Mouse (Mus musculus): Measurements from ENCODE around the gene Nav2. TPM values are rescaled to one million over a fixed set of nuclear protein-coding genes. Genes with fewer than 3 reads are reported as not detected.

The Nav2 gene
- total RNA-seq, 1 experiment from 2014 or later = 2.0 TPM

DNA sequence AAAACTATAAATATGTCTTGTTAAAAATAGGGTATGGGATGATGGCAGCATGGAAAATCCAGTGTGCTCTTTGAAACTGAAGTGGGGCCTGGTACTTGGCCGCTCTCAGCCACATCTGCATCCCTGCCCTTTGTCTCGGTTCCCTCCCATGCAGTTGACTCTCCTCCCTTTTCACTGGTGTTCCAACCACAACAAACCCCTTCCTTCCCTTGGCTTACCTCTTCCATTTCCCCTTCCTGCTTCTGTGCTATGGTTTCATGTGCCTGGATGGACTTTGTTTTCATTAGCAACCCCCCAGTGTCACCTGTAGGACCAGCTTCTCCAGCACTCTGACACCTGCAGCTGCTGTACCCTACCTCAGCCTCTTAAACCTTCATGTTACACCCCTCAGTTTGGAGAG lies 578.8 kb downstream of the Nav2 start:
- ATAC-seq (replicated peaks; ENCODE audit: insufficient number of reproducible peaks, low FRiP score, low TSS enrichment, poor library complexity, severe bottlenecking) = no peak

DNA sequence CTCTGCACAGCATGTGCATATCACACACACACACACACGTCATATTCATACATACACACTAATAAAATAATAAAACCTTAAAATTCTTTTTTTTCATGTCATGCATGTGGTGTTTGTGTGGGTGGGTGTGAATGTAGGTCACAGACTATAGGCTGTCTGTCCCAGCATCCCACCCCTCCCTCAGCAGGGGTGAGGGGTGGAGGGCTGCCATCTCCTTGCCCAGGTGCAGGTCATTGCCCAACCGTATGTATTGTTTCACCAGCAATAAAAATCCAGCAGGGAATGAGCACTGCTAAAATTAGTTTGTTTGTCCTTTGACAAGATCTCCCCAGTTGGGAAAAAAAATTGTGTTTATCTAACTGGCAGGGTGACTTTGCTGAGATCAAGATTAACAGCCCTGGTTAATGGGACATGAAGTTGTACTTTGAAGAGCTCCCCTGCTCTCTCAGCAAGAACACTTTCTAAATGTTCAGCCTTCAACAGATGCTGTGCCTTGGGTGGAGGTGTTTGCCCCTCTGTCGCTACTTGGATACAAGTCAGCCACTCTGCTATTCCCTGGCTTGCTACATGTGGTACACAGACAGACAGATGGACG lies 580.1 kb downstream of the Nav2 start:
- ATAC-seq (replicated peaks; ENCODE audit: insufficient number of reproducible peaks, low FRiP score, low TSS enrichment, poor library complexity, severe bottlenecking) = no peak

GRCm38 (mm10) chr7:49490814-49491213 lies 582.3 kb downstream of the Nav2 start:
- ATAC-seq (replicated peaks; ENCODE audit: insufficient number of reproducible peaks, low FRiP score, low TSS enrichment, poor library complexity, severe bottlenecking) = no peak

- no peak for ATAC-seq (replicated peaks; ENCODE audit: insufficient number of reproducible peaks, low FRiP score, low TSS enrichment, poor library complexity, severe bottlenecking)
These were observed 584.1 kb downstream of the Nav2 start for GRCm38 (mm10) chr7:49492622-49493021.

GRCm38 (mm10) chr7:49493210-49493609 lies 584.7 kb downstream of the Nav2 start:
- no peak for ATAC-seq (replicated peaks; ENCODE audit: insufficient number of reproducible peaks, low FRiP score, low TSS enrichment, poor library complexity, severe bottlenecking)

DNA sequence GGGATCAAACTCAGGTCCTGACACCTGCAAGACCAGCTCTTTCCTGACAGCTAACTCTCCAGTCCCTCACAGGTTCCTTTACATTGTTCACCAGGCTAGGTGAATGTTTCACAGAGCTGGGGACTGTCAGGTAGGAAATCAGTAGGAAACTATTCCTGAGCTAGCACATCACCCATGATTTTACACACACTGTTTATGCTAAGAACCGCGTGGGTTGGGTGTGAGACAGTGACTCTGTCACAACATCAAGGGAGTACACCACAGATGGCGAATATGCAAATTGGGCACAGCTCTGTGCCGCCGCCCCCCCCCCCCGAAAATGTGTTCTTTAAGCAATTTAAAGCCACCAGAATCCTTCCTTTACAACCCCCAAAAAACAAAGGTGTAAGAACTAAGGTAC lies 586.1 kb downstream of the Nav2 start:
- ATAC-seq (replicated peaks; ENCODE audit: insufficient number of reproducible peaks, low FRiP score, low TSS enrichment, poor library complexity, severe bottlenecking) = no peak

DNA sequence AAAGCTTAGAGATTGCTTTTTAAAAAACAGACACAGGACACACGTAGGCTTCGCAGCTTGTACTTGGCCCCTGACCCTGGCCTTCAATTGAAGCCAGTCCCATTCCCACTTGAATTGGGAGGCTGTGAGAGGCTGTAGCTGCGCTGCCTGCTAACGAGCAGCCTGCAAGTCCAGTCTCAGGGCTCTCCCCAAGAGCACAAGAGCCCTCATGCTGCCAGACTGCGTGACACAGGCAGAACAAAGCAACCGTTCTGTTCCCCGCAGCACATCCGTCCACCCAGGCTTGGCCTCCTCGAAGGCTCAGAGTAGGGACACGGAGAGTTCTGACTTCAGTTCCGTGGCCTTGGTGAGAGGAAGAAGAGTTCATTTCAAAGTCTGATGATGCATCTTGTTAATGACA lies 587.6 kb downstream of the Nav2 start:
- no peak for ATAC-seq (replicated peaks; ENCODE audit: insufficient number of reproducible peaks, low FRiP score, low TSS enrichment, poor library complexity, severe bottlenecking)

DNA sequence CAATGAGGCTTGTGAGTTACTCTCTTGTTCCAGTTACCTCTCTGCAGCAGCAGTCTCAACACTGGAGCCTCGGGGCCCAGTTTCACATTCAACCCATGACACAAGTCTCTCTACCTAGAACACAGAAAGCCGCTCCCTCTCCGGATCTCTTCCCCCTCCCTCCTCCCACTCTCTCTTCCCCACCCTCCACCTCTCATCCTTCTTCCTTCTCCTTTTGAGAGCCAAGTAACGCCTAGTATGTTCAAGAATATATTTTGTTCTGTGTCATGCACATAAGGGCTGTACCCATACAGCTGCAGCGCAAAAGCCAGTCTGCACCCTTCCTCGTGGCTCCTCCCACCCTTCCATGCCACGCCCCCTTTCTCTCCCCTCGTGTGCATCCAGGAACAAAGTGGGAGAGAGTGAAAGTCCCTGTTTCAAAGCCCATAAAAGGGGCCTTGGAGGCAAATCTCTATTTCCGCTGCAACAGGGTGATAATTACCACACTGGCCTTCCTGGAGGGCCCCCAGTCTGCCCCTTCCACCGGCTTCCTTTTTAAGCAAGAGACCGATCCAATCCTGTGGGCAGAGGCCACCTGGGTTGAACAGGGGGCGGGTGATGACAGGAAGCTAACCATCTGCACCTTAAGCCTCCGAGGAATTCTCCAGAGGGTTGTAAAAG lies 588.4 kb downstream of the Nav2 start:
- ATAC-seq (replicated peaks; ENCODE audit: insufficient number of reproducible peaks, low FRiP score, low TSS enrichment, poor library complexity, severe bottlenecking) = no peak

DNA sequence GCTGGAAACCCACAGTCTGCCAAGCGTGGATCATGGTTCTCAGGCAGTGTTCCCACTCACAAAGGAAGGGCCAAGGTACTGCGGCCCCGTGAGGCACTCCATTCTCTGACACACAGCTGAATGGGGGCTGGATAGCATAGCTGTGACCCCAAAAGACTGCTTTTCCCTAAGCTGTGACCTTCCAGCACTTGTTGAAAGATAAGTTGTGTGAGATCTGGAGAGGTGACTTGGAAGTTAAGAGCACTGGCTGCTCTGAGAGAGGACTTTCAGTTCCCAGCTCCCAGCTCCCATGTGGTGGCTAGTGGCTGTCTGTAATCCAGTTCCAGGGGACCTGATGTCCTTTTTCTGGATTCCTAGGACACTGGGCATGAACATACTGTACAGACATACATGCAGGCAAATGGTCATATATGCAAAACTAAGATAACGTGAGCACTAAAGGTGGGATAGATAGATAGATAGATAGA lies 588.9 kb downstream of the Nav2 start:
- no peak for ATAC-seq (replicated peaks; ENCODE audit: insufficient number of reproducible peaks, low FRiP score, low TSS enrichment, poor library complexity, severe bottlenecking)

DNA sequence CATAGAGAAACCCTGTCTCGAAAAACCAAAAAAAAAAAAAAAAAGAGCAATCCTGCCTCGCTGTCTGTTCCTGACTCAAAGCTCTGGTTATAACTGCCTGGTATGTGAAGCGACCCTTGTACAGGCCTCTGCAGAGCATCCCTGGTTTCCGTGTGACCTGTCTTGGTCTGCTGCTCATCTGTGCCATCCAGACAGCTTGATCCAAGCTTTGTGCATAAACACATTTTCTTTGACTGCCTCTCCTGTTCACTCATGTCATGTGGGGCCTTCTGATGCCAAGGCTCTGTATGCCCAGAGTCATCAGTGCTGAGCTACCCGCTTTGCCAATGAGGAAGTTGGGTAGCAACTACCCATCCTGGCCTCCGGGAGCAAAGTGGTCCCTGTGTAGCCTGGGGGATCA lies 591.1 kb downstream of the Nav2 start:
- no peak for ATAC-seq (replicated peaks; ENCODE audit: insufficient number of reproducible peaks, low FRiP score, low TSS enrichment, poor library complexity, severe bottlenecking)

DNA sequence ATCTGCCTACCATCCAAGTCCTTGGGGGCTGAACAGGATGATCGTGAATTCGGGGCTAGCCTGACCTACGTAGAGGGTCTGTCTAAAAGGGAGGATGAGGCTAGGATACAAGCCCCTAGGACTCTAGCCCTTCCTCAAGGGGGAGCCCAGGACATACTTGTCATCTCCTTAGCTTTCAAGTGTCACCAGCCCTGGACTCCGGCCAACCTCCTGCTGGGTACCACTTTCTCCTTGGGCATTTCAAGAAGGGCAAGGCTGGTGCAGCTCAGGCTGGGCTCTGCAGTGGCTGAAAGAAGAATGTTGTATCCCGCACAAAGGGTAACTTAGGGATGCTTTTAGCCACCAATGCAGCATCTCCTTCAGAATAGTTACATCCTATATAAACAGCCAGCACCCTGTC lies 592.4 kb downstream of the Nav2 start:
- no peak for ATAC-seq (replicated peaks; ENCODE audit: insufficient number of reproducible peaks, low FRiP score, low TSS enrichment, poor library complexity, severe bottlenecking)

GRCm38 (mm10) chr7:49503419-49503818 lies 594.9 kb downstream of the Nav2 start:
- no peak for ATAC-seq (replicated peaks; ENCODE audit: insufficient number of reproducible peaks, low FRiP score, low TSS enrichment, poor library complexity, severe bottlenecking)

DNA sequence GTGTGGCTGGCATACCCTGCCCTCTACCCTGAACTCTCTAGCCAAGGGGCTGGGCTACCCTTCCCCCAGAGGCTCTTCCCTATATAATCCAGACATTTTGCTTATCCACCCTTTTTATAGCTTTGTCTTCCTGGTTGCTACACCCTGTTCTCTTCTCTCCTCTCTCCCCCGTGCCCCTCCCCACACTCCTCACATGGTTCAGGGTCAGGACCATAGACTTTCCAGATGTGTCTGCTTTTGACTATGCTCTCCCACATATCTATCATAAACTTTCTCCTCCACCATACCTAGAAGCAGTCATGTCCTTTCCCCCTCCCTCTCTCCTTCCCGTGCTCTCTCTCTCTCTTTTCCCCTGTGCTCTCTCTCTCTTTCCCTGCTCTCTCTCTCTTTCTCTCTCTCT lies 595.4 kb downstream of the Nav2 start:
- no peak for ATAC-seq (replicated peaks; ENCODE audit: insufficient number of reproducible peaks, low FRiP score, low TSS enrichment, poor library complexity, severe bottlenecking)

DNA sequence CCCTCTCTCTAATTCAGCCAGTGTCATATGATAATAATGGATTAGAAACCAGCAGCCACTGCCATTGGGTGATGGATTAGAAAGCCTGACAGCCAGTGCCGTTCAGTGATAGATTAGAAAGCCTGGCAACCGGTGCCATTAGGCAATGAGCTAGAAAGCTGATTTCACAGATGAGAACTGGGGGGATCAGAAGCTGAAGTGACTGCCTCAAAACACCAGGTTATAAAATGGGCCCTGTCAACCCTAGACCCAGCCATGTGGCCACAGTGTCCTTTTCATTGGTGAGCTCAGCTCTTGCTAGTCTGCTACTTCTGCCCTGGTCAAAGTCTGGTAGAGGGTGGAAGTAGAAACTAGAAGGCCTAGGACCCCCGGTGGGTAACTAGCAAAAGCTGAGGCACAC lies 595.8 kb downstream of the Nav2 start:
- no peak for ATAC-seq (replicated peaks; ENCODE audit: insufficient number of reproducible peaks, low FRiP score, low TSS enrichment, poor library complexity, severe bottlenecking)

GRCm38 (mm10) chr7:49505024-49505423 lies 596.5 kb downstream of the Nav2 start:
- no peak for ATAC-seq (replicated peaks; ENCODE audit: insufficient number of reproducible peaks, low FRiP score, low TSS enrichment, poor library complexity, severe bottlenecking)

DNA sequence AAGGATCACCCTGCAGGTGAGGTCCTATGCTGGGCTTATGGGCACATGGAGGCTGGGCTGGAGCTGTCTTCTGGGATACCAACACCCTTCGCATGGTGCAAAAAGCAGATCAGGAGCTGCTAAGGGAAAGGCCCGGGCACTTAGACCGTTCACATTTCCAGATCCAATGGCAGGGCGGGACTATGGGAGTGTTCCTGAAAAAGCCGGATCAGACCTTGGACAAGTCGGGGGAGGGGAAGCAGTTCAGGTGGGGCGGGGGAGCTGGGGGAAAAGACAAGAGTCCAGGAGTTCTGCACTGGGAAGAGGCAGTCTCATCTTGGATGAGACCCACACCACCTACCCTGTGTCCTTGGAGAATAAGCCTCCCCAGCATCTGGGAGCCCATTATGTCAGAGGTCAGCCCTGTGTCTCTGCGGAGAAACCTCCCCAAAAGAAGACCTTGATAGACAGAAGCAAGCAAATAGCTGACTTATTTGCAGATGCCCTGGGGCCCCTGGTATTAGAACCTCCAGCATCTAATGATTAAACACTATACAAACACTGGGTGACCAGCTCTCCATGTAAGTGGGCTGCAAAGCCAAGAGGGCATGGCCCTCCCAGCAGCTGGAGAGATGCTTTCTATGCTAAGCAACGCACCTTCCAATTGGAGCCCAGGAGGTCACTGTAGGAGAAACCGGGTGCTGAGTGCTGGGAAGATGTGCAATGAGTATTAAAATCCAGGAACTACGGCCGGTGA lies 597.7 kb downstream of the Nav2 start:
- ATAC-seq (replicated peaks; ENCODE audit: insufficient number of reproducible peaks, low FRiP score, low TSS enrichment, poor library complexity, severe bottlenecking) = no peak

DNA sequence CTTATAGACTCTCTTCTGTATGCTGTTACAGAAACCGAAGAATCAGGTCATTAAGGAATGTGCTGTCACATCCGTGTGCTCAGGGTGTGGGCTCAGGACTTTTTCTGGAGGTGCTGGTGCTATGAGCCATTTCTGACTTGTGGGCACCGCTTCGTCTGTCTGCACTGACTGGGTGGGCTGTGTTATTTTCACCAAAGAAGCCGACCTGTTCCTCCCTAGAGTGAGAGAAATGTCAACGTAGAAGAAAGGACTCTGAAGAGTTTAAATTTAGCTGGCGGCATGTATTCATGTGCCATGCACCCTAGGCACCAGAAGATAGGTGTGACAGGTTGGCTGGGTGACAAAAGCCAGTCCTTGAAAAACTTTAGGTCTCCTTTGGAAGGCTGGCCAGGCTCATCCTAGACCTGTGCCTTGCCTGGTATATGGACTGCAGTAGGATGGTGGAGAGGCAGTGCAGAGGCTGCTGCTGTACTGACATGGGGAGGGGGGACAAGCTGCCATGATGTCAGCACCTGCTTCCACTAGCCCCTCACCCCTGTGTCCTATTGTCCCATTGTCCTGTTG lies 599.5 kb downstream of the Nav2 start:
- no peak for ATAC-seq (replicated peaks; ENCODE audit: insufficient number of reproducible peaks, low FRiP score, low TSS enrichment, poor library complexity, severe bottlenecking)

DNA sequence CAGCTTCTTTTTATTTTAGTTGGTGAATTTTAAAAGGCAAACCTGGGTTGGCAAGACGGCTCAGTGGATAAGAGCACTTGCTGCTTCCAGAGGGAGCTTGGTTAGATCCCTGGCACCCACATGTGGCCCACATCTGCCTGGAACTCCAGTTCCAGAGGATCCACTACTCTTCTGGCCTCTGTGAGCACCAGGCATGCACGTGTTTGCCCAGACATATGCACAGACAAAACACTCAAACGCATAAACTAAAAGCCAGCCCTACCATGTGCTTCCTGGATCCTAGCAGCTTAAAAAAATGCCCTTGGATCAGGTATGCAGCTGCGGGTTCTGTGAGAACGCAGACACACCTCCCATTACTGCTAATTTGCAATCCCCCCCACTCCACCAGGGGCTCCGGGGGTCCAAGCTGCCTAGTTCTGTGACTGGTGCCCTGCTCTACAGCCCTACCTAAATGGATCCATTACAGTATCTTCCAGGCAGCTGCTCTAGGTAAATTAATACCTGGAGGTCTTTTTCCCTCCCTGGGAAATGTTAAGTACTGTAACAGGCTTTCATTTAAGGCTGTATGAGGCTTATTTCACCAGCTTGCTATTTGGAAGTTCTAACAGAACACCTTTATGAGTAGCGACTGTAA lies 603.4 kb downstream of the Nav2 start:
- ATAC-seq (replicated peaks; ENCODE audit: insufficient number of reproducible peaks, low FRiP score, low TSS enrichment, poor library complexity, severe bottlenecking) = 0 out of 2 replicates have a peak, but pooled peaks have one; percentile 27

DNA sequence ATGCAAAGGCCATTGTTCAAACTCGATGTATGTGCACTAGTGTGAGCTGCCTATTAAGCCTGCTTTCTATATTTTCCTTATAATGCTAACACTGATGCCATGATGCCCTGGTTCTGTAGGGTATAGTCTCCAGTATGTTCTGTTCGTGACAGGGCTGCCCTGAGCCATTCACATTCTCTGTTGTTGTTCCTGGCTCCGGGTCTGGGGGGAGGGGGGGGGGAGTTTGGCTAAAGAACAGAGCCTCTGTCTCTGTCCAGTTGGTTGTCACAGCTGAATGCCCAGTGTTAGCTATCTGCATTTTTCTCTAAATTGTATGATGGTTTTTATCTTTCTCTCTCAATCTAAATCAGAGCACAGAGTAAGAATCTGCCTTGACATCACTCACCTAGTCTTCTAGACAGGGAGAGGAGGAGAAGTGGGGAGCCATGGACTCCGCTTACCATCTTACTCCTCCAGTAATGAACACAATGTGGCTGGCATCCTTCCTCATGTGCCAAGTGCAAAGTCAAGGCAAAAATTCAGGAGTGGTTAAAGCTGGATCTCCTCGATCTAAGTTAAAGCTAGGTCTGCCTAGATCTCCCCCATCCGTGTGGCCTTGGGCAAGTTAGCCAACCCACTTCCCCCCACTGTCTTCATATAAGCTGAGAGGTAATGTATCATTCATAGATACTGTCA lies 605.4 kb downstream of the Nav2 start:
- no peak for ATAC-seq (replicated peaks; ENCODE audit: insufficient number of reproducible peaks, low FRiP score, low TSS enrichment, poor library complexity, severe bottlenecking)

Measured in monocyte, adult 5-6 weeks (primary cell).